Mouse (Mus musculus) heart, adult 2 months (tissue): Measurements from ENCODE around the gene Fam117a.

Experiments
- CTCF ChIP-seq: fragments of 200-600 bp; IDR thresholded peaks from 2 replicates; pipeline ENCODE4 v1.8.1; 2022; ENCODE audit warnings: antibody characterized with exemption, mild to moderate bottlenecking, moderate library complexity
- EP300 ChIP-seq: fragments of 200-500 bp; IDR thresholded peaks from 2 replicates; pipeline ENCODE4 v1.6.1; 2011; ENCODE audit warnings: low read depth, low read length, control low read depth; ENCODE audit not compliant: insufficient read depth
- POLR2A ChIP-seq: fragments of 200-500 bp; IDR thresholded peaks from 2 replicates; pipeline ENCODE4 v1.6.1; 2011; ENCODE audit warnings: mild to moderate bottlenecking, low read depth, low read length, control low read depth; ENCODE audit not compliant: insufficient read depth

DNA sequence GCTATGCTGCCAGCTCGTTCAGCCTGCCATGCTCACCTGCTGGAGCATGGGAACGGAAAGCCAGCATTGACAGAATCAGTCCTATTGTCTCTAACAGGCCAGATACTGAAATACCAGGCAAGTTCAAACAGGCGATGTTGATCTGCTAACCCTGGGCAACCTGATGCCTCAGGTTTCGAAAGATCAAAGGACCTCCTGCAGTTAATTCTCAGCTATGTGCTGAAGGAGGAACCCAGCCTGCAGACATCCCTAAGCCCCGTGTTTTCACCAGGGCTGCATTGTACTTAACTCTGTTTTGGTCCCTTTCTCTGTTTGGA lies 56.6 kb downstream of the Fam117a start:
- no peak for TF ChIP-seq CTCF
- TF ChIP-seq POLR2A: no peak
- no peak for TF ChIP-seq EP300
